Mouse (Mus musculus) MN1 (cell line): ENCODE measurements around the gene Igsf8.
A peak's percentile ranks its signal among the peaks of the same experiment; 100 is the strongest.

Experiments used
- DNase-seq: peaks from one replicate; pipeline ENCODE4 v3.0.0-alpha.2; 2016; ENCODE audit warnings: low spot score

Gene Igsf8

GRCm38 (mm10) chr1:172302851-172303250, 41.4 kb downstream of the Igsf8 start:
- DNase-seq, result no peak

- DNase-seq, result no peak
Measured at GRCm38 (mm10) chr1:172304443-172304842, 43.0 kb downstream of the Igsf8 start.

DNA sequence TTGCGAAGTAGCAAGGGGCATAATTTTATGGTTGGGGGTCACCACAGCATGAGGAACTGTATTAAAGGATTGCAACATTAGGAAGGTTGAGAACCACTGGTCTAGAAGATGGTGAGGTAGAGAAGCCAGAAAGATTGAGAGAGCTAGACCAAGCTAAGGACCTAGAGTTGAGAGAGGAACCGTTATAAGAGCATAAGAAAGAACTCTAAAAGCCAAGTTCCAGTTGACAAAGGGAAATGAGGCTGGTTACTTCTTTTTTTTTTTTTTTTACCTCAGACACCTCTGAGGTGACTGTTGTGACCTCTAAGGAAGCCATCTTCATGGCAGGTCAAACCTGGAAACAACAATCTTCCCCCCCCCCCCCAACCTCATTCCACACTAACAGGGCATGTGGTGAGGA, 43.7 kb downstream of the Igsf8 start:
- no peak for DNase-seq

- DNase-seq, result no peak
Measured at GRCm38 (mm10) chr1:172305635-172306034, 44.2 kb downstream of the Igsf8 start.

DNA sequence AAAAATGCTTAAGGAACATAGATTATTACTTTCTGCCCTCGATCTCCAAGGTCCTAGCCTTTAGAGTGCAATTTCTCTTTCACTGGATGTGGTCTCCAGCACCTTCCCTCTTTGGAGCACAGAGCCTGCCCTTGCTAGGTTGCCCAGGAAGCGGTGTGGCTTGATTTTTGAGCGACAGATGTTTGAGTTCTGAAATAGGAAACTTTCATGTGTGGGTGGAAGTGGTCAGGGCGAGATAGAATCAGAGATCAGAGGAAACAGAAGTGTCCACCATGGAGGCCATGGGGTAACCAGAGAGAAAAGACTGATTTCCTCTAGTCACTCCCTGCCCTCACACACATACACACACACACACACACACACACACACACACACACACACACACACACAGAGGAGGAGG, 44.8 kb downstream of the Igsf8 start:
- no peak for DNase-seq

GRCm38 (mm10) chr1:172306885-172307284, 45.4 kb downstream of the Igsf8 start:
- no peak for DNase-seq

DNA sequence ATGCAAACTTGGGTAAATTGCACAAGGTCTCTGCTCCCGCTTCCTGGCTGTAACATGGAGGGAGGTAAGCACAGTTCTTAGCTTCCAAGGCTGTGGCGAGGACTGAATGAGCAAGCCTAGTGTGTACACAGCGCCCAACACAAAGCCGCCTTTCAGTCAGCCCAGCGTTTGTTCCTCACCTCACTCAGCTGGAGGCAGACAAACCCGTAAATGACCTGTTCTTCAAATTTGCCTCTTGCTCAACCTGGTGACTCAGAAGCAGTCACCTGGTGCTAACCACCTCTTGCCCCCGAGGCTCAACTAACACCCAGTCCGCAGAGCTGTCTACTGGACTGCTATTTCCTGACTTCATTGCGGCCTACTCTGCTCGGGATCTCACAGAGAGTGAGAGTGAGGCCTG, 46.5 kb downstream of the Igsf8 start:
- DNase-seq, result no peak

- DNase-seq, result no peak
Measured at GRCm38 (mm10) chr1:172308409-172308808, 47.0 kb downstream of the Igsf8 start.

DNA sequence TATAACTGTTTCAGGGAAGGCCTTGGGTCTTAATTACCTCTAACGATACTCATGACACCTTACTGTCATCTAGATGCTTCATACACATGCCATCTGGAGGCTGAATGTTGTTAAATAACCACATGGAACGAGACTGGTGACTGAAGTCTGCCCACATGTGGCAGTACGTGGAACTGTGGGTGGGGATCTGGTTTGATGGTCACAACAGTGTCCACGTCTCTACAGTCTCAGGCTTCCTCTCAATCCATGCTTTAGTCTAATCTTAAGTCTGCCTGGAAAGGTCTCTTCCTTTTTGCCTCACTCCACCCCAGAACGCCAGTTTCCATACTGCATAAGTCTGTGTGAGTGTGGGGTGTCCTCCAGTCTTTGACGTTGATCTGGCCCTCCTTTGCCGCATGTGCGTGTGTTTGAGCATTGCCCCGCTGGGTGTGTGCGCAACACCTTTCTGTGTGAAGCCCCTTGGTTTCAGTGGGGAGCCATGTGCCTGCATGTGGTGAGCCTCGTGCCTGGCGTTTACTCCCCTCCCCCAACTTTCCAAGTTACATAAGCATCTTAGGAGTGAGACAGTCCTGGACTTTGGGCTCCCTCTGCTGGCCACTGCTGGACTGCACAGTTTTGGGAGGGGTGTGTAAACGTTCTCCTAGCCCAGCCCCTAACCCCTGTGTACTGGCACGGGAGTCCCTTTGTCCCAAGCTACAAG, 48.4 kb downstream of the Igsf8 start:
- peak; percentile 98 for DNase-seq

- peak; percentile 88 for DNase-seq
Measured at GRCm38 (mm10) chr1:172311248-172311906, 49.9 kb downstream of the Igsf8 start.

- DNase-seq, result peak; percentile 92
Measured at GRCm38 (mm10) chr1:172311921-172312767, 50.7 kb downstream of the Igsf8 start.

DNA sequence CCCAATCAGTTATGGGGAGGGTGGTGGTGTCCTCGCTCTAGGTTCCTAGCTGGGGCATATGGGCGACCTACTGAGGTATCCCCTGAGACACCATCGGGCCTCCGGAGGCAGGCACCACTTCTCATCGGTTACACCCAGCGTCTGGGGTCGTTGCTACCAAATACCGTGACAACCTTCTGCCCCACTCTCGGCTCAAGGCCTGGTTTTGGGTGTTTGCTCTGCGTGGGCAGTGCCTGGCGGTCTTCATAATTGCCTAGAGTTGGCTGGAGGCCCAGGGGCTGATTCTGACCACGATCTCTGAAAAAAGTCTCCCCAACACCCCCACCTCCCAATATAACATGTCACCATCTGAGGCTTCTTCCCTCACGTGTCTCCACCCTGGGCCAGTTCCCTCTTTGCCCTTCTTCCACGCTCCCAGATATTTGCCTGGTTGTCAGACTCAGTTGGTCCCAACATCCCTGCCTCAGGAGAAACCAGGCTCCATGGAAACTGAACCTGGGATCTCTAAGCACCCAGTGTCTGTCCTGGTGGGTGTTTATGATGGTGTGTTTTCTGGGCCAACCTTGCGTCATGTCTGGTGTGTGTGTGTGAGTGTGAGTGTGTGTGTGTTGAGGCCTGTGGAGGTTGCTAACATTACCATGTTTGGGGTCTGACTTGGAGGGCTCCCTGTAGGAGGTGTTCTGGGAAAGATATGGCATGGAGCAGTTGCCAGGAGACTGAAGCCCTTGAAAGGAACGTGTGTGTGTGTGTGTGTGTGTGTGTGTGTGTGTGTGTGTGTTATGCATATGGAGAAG, 51.5 kb downstream of the Igsf8 start:
- peak; percentile 66 for DNase-seq

- peak; percentile 32 for DNase-seq
Measured at GRCm38 (mm10) chr1:172313613-172314411, 52.4 kb downstream of the Igsf8 start.

- no peak for DNase-seq
Measured at GRCm38 (mm10) chr1:172314911-172315310, 53.5 kb downstream of the Igsf8 start.

GRCm38 (mm10) chr1:172317431-172317830, 56.0 kb downstream of the Igsf8 start:
- no peak for DNase-seq

DNA sequence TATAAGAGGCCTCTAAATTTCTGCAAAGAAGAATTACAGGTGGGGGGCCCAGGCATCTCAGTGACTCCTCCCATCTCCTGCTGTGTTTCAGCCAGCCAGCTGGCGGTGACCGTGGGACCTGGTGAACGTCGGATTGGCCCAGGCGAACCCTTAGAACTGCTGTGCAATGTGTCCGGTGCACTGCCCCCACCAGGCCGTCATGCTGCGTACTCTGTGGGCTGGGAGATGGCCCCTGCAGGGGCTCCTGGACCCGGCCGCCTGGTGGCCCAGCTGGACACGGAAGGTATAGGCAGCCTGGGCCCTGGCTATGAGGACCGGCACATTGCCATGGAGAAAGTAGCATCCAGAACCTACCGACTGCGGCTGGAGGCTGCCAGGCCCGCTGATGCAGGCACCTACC, 56.5 kb downstream of the Igsf8 start:
- DNase-seq, result no peak

GRCm38 (mm10) chr1:172318424-172319035, 57.1 kb downstream of the Igsf8 start:
- no peak for DNase-seq

DNA sequence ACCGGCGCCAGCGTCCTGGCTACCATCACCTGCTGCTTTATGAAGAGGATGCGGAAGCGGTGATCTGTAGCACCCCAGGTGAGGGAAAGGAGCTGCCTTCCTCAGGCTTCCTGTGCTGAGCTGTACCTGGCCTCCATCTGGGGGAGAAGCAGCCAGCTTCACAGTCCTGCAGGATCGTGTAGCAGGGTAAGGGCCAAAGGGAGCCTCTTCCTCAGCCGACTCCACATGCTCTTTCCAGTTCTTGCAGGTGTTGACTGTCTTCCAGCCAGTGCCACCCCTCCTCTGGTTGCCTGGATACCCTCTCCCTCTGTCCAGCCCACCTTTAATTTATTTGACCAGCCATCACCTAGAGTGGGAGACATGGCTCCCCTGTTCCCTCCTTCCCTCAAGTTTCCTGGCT, 57.9 kb downstream of the Igsf8 start:
- no peak for DNase-seq

GRCm38 (mm10) chr1:172319921-172320411, 58.5 kb downstream of the Igsf8 start:
- no peak for DNase-seq

- no peak for DNase-seq
Measured at GRCm38 (mm10) chr1:172322725-172323124, 61.3 kb downstream of the Igsf8 start.

- DNase-seq, result no peak
Measured at GRCm38 (mm10) chr1:172323298-172323697, 61.9 kb downstream of the Igsf8 start.
